Mouse (Mus musculus) thymus, adult 2 months (tissue): ENCODE results near the gene Dhx9.

Experiments used
- CTCF ChIP-seq: fragments of 200-500 bp; IDR thresholded peaks from 2 replicates; pipeline ENCODE4 v1.5.1; 2012; ENCODE audit warnings: mild to moderate bottlenecking, control low read depth, low read length, moderate library complexity, borderline replicate concordance; ENCODE audit not compliant: control insufficient read depth, poor library complexity, insufficient read depth; ENCODE audit errors: extremely low read depth
- POLR2A ChIP-seq: fragments of 200-500 bp; IDR thresholded peaks from 2 replicates; pipeline ENCODE4 v1.6.1; 2012; ENCODE audit warnings: mild to moderate bottlenecking, low read length, control low read depth, moderate library complexity; ENCODE audit not compliant: control insufficient read depth, poor library complexity, insufficient read depth; ENCODE audit errors: extremely low read depth

GRCm38 (mm10) chr1:153501644-153502321 is 14.3 kb upstream of the Dhx9 start:
- no peak for TF ChIP-seq POLR2A
- TF ChIP-seq CTCF, result no peak
